Mouse (Mus musculus): Measurements from ENCODE around the gene Srrm2.

GRCm38 (mm10) chr17:23774090-23774489, 16.2 kb upstream of the Srrm2 start:
- TF ChIP-seq CTCF (IDR thresholded peaks at IDR 0.05; ENCODE audit: low read depth) (peak; percentile 81), EP300 (IDR thresholded peaks at IDR 0.05; ENCODE audit: low read depth) (no peak)

All from heart, postnatal 0 days (tissue).